Mouse (Mus musculus): ENCODE measurements around the gene Mrpl11. TPM values are rescaled to one million over a fixed set of nuclear protein-coding genes. Genes with fewer than 3 reads are reported as not detected.
"Not testable (repeated sequence)": the region's sequence is repeated elsewhere in the genome, so short reads cannot be mapped to it uniquely, and the experiment has no call there.

The Mrpl11 gene
- 58.5 and 60.3 TPM in 2 replicates for total RNA-seq (2014; fragmentation: Nextera tagmentation)
- 41.4 and 91.0 TPM in 2 replicates for total RNA-seq (2017)

DNA sequence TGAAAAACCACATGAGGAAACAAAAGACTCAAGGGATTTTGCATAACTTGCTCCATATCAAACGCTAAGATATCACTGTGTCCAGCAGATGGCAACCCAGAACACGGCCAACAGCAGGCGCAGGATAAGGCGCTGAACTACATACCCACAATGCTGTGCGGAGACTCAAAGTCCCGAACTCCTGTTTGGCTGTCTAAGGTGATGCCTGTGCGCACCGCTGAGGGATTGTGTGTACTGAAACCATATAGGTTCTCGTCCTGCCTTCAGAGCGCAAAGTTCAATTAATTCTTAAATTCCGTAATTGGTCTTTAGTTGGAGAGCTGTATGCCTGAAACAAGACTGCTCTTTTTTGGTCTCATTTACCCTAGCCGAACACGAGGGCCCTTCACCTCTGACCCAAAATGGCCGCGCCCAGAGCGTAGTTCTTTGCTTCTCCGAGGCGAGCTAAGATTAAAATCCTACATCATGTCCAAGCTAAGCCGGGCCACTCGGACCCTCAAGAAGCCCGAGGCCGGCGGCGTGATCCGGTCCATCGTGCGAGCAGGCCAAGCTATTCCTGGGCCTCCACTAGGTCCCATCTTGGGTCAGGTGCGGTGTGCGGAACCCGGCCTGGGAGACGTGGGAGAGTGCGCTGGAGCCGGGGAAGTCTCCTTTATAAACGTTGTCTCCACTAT lies at the start of gene Mrpl11:
TSS of gene Mrpl11 (plus strand) at position 220 of the 674 bp plus-strand sequence.
- ATAC-seq (replicated peaks; ENCODE audit: low FRiP score, low TSS enrichment, poor library complexity, severe bottlenecking): peak; percentile 97

DNA sequence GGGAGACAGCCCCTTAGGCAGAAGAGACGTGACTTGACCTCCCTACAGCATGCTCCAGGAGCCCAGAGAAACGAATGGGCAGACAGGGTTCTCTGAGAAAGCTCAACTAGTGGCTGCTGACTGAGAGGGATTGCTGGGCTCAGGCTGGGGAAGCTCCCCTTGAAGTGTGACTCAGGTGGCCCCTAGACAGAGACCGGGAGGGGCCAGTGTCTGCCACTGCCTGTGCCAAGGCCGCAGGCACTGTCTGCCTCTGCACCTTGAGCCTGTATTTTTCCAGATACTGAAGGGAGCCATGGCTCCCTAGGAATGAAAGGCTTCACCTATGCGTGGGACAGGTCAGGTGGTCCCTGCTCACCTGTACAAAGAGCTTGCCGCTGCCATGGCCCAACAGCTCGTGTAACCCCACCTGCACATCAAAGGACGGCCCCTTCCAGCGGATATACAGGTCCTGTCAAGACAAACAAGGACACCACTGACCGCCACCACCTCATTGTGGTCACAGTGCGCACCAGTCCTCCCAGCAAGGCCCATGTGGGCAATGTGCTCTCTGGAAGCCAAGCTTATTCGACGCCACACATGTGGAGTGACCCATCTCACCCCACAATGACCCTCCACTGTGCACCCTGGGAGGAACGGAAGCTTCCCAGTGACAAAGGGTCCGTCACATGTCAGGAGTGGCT lies 45.9 kb upstream of the Mrpl11 start:
- ATAC-seq (replicated peaks; ENCODE audit: low FRiP score, low TSS enrichment, poor library complexity, severe bottlenecking): no peak

DNA sequence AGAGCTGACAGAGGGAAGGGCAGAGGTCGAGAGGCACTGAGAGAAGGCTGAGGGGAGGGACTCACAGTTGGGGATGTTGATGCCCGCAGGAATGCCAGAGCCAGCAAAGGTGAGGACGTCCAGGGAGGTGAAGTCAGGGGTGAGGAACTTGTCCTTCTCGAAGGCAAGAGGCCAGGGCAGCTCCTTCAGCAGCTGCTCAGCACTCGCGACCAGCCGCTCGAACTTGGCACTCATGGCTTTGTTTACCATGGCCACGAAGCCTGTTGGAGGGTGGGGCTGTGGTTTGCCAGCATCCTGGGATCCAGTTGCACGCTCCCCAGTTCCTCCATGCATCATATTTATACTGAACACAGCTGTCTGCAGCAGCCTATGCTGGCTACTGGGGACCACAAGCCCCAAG lies 45.1 kb upstream of the Mrpl11 start:
- no peak for ATAC-seq (replicated peaks; ENCODE audit: low FRiP score, low TSS enrichment, poor library complexity, severe bottlenecking)

DNA sequence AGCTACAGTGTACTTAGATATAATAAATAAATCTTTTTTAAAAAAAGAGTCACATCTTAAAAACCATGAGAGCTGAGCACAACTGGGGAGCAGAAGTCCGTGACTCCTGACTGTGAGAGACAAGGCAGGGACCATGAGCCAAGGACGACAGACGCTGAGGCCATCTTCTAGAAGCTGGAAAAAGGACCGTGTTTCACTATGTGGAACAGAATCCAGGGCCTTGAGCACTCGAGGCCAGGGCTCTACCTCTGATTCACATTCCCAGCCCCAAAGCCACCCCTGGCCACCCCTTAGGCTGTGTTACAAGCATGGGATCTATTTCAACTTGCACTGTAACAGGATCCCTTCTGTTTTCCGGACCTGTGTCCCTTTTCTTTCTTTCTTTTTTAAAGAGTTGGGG lies 42.3 kb upstream of the Mrpl11 start:
- no peak for ATAC-seq (replicated peaks; ENCODE audit: low FRiP score, low TSS enrichment, poor library complexity, severe bottlenecking)

DNA sequence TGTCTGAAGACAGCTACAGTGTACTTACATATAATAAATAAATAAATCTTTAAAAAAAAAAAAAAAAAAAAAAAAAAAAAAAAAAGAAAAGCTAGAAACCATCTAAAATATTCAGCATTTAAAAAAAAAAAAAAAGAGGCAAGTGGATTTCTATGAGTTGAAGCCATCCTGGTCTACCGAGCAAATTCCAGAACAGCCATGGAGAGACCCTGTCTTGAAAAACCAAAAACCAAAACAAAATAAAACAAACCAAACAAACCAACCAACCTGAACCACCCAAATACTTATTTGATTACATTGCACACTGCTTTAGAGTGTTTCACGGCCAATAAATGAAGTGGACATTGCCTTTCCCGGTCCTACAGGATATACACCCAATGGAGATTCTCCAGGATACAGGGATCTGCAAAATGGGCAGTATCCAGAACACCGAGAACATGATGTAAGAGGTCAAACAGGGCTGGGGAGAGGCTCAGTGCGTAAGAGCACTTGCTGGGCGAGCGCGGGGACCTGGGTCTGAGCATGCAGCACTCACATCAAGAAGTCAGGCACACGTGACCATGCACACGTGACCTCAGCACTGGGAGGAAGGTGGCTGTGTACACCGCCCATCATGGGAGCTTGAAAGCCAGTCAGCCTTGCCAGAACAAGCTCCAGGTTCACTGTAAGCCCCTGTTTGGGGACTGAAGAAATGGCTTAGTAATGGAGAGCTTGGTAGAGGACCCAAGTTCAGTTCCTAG lies 36.7 kb upstream of the Mrpl11 start:
- ATAC-seq (replicated peaks; ENCODE audit: low FRiP score, low TSS enrichment, poor library complexity, severe bottlenecking): no peak

DNA sequence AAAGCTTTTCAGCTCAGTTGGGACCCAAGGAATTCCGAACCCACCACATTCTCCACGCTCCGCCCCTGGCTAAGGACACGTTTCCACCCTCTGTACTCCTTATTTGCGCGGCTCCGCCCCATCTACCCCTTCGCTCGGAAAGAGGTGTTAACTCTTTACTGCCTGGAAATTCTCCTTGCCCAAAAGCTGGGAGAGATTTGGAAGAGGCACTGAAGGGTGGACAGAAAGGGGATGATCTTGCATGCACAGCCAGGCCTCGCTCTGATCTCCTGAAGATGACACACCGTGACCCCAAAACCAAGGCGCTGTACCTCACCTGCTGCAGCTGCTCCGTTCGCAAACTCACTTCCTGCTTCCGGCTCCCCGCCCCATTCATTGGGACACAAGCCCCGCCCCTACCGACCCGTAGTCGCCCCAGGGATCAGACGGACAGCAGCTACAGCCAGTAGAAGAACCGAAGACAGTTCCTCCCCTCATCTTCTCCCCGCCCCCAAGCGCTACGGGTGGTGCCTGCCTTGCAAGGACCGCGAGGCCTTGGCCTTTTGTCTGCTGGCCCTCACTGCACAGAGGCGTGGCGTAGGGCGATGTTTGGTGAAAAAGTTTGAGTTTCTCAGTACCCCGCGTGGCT lies 33.9 kb upstream of the Mrpl11 start, which contains the start of gene Dpp3:
TSS of gene Dpp3 (minus strand) at position 384 of the 628 bp plus-strand sequence.
- peak; percentile 100 for ATAC-seq (replicated peaks; ENCODE audit: low FRiP score, low TSS enrichment, poor library complexity, severe bottlenecking)

DNA sequence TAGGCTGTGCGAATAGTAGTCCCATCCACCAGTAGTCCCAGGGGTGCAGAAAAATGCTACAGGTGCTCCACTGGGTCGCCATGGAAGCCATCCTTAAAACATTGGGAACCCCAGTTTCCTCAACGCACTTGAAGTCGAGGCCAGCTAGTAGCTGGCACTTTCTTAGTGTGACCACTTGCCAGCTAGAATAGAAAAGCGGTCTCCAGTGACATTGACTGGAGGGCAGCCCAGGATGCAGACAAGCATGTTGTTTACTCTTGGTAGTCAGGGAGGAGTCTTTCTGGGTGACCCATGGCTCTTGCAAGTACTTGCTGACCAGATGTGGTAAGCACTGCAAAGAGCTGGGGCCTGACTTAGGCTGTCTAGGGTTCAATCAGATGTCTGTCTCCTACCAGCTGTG lies 33.2 kb upstream of the Mrpl11 start:
- ATAC-seq (replicated peaks; ENCODE audit: low FRiP score, low TSS enrichment, poor library complexity, severe bottlenecking): no peak

DNA sequence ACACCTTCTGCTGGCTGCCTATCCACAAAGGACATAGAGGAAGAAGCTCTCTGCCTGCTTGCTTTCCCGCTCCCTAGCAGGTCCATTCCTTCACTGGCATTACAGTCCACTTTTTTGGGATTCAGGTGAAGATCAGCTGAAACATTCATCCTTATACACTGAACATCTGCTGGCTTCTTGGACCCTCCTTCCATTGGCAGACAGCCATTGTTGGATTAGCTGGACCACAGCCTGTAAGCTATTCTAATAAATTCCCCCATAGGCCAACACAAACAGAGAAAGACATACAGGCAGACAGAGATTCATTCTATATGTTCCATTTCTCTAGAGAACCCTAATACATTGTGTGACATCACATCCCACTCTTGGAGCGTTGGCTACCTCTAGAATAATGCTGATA lies 25.1 kb upstream of the Mrpl11 start:
- ATAC-seq (replicated peaks; ENCODE audit: low FRiP score, low TSS enrichment, poor library complexity, severe bottlenecking): no peak

DNA sequence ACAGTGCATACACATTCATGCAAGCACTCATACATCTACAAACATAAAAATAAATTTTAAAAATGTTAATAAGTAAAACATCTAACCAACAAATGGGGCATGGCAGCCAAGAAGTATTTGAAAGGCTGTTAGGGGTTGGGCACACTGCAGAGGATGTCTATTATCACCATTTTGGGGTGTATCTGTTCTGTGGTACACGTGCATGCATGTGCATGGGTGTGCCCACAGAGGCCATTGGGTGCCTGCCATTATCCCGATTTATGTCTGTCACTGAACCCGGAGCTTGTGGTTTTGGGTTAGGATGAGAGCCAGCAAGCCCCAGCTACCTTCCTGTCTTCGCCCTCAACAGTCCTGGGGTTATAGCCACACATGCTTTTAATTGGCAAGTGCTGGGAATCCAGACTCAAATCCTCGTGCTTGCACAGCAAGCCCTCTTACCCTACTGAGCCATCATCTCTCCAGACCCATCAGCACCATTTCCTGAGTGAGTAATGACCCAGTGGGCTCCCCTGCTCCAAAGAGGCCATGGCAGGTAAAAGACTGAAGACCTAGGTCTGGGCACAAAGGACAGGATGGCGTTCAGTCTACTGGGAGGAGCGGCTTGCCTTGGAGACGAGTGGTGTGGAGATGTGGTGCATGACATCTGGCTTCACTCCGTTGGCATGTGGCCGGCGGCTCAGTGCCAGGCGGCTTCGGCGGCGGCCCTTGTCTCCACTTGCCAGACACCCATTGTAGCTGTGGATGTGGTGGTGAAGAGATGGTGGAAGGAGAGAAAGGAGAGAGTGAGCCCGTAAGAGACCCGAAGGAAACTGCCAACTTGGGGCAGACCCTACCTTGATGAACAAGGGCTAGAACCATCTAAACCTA lies 24.3 kb upstream of the Mrpl11 start:
- peak; percentile 39; the same call in 1 of the 2 replicates for ATAC-seq (replicated peaks; ENCODE audit: low FRiP score, low TSS enrichment, poor library complexity, severe bottlenecking)

DNA sequence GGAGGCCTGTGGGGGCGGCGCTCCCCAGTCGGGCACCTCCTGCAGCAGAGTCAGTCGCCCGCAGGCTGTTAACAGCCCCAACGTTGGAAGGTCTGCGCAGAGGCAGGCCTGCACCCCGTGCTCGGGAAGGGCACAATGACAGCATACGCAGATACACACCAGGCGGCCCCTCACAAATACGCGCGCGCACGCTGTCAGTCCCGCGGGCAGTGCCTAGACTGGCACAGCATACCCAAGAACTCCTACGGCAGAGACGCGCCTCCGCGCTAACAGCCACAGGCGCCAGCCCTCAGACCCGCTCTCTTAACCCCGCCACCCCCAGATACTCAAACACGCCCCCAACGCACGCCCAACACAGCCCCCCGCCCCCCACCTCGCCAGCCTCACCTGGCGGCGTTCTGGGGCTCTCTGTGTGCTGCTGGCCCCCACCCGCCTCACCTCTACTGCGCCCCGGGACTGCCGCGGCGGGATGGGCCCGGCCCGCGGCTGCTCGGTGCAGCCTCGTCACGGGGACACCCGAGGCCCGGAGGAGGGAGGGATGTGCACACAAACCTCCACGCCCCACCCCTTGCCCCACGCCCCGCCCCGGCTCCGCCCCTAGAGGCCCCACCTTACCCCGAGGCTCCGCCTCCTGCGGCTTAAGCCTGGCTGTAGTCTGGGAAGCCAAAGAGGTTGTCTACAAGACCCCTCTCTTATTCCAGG lies 19.2 kb upstream of the Mrpl11 start, which contains the start of gene Peli3:
TSS of gene Peli3 (minus strand) at position 577 of the 702 bp plus-strand sequence.
- ATAC-seq (replicated peaks; ENCODE audit: low FRiP score, low TSS enrichment, poor library complexity, severe bottlenecking): peak; percentile 77

DNA sequence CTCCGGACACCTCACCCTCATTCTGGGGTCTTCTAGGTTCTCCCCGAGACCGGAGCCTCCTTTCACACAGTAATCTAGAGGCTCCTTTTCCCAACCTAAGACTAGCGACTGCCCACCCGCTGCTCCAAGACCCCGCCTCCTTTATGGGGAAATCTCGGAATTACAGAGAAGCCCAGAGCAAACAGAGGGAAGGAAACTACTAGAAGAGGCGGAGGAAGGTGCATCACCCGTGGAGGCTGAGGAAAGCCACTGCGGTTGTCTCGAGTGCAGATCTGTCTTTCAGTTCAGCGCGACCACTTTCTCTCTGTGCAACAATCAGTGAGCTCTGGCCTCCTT lies 18.7 kb upstream of the Mrpl11 start:
- 0 out of 2 replicates have a peak, but pooled peaks have one; percentile 18 for ATAC-seq (replicated peaks; ENCODE audit: low FRiP score, low TSS enrichment, poor library complexity, severe bottlenecking)

DNA sequence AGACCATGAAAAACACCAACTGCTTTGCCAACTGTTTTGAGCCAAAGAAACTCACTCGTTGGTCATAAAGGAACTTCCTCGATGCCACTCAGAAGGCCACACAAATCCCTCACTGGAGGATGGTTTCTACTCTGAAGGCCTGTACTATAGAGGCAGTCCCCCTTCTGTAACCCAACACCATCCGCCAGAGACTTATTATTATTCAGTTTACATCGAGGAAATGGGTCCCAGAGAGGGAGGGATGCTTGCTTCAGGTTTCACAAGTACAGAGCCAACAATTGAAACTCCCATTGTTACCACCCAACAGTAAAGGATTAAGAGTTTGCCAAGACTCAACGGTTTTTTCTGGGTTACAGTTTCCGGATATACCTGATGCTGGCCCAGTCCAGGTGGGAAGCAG lies 16.4 kb upstream of the Mrpl11 start:
- no peak for ATAC-seq (replicated peaks; ENCODE audit: low FRiP score, low TSS enrichment, poor library complexity, severe bottlenecking)

DNA sequence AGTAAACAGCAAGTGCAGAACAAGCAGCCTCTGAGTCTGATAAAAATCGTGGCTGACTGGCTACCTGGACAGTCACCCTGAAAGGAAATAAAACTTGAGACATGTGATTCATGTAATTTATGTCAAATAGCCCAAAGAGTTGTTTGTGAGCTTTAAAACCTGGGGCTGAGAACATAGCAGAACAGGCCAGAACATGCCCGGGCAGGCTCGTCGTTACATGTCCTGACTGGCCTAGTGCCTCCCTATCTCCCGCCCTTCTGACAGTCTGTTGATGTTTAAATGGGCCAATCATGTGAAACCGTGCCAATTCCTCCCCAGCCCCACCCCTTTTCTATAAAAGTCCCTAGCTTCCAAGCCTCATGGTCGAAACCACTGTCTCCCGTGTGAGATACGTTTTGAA lies 13.3 kb upstream of the Mrpl11 start:
- ATAC-seq (replicated peaks; ENCODE audit: low FRiP score, low TSS enrichment, poor library complexity, severe bottlenecking): not testable (repeated sequence)

DNA sequence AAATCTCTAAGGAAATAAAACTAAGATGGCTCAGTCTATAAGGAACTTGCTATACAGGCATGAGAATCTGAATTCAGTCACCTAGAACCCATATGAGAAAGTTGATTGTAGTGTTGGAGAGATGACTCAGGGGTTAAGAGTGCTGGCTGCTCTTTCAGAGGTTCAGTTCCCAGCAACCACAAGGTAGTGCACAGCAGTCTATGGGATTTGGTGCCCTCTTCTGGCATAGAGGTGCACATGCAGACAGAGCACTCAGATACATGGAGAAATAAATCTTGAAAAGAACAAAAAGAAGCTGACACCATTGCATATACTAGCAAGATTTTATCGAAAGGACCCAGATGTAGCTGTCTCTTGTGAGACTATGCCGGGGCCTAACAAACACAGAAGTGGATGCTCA lies 6.3 kb downstream of the Mrpl11 start:
- ATAC-seq (replicated peaks; ENCODE audit: low FRiP score, low TSS enrichment, poor library complexity, severe bottlenecking): peak; percentile 81

DNA sequence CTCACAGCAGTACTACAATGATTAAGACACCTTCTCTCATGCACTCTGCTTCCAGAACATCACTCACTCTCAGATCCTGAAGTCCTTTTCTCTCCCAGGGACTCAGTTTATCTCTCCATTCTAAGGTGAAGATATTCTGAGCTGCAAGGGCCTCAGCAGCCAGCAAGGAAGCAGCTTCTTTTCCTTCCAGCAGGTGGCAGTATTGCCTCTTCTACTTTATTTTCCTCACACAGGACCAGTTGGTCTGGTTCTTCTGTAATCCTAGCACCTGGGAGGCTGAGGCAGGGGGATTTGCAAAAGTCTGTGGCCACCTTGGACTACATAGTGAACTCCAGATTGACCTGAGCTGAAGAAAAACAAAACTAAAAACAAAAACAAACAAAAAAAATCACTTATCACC lies 19.8 kb downstream of the Mrpl11 start:
- no peak for ATAC-seq (replicated peaks; ENCODE audit: low FRiP score, low TSS enrichment, poor library complexity, severe bottlenecking)

DNA sequence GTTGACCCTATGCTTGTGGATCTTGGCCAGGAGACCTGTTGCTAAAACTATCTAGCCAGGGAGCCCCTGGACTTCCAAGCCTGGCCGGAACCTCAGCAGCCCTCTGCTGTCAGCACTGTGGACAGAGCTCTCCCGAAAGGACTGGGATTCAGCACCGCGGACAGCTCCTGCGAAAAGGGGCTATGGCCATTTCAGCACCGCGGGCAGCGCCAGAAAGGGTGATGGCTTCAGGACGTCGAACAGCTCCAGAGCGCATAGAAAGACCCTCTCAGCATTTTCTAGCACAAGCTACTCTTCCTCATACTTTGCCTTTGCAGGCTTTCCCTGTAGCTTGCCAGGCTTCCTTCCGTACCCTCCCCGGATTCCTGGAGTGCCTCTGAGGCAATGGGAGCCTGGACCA lies 27.1 kb downstream of the Mrpl11 start:
- peak; percentile 71 for ATAC-seq (replicated peaks; ENCODE audit: low FRiP score, low TSS enrichment, poor library complexity, severe bottlenecking)

DNA sequence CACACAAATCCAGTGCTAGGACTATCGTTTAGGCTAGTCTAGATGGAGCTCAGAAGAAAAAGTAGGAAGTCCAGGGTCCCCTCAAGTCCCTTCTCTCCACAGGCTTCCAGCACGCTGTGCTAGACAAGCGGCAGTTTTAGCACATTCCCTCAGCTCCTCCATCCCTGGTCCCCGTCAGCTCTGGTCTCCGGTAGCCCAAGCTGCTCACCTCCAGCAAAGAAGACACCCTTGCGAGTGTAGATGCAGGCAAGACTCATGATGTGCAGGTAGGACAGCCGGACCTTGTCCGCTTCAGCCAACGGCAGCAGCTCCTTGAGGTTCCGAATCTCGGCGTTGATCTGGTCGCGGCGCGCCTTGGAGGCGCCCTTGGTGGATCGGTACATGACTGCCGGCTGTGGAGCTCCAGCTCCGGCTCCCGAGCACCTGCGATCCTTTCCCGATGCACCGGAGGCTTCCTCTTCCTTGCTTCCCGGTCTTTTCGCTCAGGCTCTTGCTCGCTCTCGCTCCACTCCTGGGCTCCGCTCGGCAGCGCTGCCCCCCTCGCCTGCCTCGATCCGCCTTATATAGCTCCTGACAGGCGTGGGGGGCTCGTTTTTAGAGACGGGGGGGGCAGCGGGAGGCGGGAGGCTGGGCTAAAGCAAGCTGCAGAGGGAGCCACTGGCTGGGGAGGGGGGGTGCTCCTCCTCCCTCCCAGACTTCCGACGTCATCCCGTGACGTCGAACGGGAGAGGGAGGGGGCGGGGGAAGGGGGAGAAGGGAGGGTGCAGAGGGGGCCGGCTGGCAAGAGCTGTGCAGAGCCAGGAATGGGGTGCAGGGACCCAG lies 27.7 kb downstream of the Mrpl11 start:
- ATAC-seq (replicated peaks; ENCODE audit: low FRiP score, low TSS enrichment, poor library complexity, severe bottlenecking): no peak

DNA sequence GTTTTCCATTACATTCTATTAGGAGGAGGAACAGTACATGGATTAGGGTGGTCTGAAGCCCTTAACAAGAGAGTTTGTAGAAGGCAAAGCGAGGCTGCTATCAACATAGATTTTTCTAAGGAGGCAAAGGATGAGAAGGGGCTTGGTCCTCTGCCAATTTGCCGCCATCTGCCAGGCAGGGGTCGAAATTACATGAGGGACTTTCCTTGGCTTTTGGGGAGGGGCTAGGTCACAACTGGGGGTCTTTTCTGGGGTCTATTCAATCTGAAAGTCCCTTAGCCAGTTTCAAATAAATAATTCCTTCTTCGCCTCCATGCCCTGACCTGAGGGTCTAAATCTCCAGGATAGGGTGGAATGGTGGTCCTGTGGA lies 28.3 kb downstream of the Mrpl11 start, which contains the start of gene Npas4:
TSS of gene Npas4 (minus strand) at position 61 of the 370 bp plus-strand sequence.
- no peak for ATAC-seq (replicated peaks; ENCODE audit: low FRiP score, low TSS enrichment, poor library complexity, severe bottlenecking)
